Mouse (Mus musculus) bone marrow macrophage, adult 2 months (primary cell): ENCODE data around the gene Rfx4. TPM values are rescaled to one million over a fixed set of nuclear protein-coding genes. Genes with fewer than 3 reads are reported as not detected.

ENCODE experiments used
- H3K27ac ChIP-seq: 2 replicates; pipeline ENCODE4 v1.5.1; 2012; ENCODE audit warnings: low read depth, low read length; ENCODE audit not compliant: insufficient read depth
- H3K4me1 ChIP-seq: 2 replicates; pipeline ENCODE4 v1.6.1; 2012; ENCODE audit warnings: low read length; ENCODE audit not compliant: control insufficient read depth, insufficient read depth
- H3K4me3 ChIP-seq: 2 replicates; pipeline ENCODE4 v1.5.1; 2012; ENCODE audit warnings: mild to moderate bottlenecking, low read length, moderate library complexity; ENCODE audit not compliant: insufficient read depth
- CTCF ChIP-seq: IDR thresholded peaks from 2 replicates; pipeline ENCODE4 v1.5.1; 2012; ENCODE audit warnings: low read depth, mild to moderate bottlenecking, low read length, moderate library complexity
- POLR2A ChIP-seq: IDR thresholded peaks from 2 replicates; pipeline ENCODE4 v1.6.1; 2012; ENCODE audit warnings: mild to moderate bottlenecking, low read depth, low read length, borderline replicate concordance
- polyA plus RNA-seq: library from polyadenylated mRNA; stranded (reverse); fragments of >200 nt; gene quantifications from 2 replicates; pipeline ENCODE4 v1.2.4, GENCODE M21; 2012; ENCODE audit not compliant: missing spikeins, insufficient read depth, insufficient read length

Rfx4 gene
- polyA plus RNA-seq, 1 experiment = not detected

DNA sequence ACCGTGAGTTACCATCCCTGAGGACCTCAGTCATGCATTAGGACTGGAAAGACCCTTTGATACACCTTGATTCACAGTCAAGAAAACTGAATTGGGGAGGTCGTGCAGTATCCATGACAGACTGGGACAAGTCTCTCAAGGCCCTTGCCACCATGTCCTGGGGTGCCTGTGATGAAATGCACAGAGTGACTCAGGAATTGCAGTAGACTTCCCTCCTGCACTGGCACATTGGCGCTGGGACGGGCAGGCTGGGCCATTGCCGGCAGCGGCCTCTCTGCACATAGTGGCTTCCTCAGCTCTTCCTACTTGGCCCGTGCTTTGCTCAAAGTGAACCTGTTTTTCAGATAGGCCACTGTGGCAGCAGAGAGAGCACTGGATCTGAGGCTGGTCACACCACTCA lies 39.3 kb upstream of the Rfx4 start:
- peaks cover 10% of the 10 kb centered on the region for H3K4me1 ChIP-seq
- no peak overlapping the region for H3K4me3 ChIP-seq
- H3K27ac ChIP-seq = no peak overlapping the region
- TF ChIP-seq POLR2A = no peak
- TF ChIP-seq CTCF = no peak

DNA sequence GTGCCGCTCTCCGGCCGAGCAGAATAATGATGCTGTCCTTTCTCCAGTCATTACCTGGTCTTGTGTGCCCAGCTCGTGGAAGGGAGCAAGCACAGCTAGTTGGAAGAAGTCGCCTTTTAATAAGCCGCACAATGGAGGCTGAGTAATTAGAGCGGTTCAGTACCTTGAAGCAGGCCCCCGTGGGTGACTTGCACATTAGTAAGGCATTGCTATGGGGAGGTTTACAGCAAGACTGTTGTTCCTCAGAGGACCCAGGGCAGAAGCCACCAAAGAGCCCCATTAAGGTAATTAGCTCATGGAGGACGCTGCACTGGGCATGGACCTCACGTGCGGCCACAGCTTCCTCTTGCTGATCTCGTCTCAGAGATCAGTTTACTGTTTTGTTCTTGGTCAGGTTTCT lies 33.2 kb upstream of the Rfx4 start:
- Histone ChIP-seq H3K4me3 (no peak overlapping the region), H3K27ac (no peak overlapping the region), H3K4me1 (peaks cover 16% of the 10 kb centered on the region)
- TF ChIP-seq CTCF (no peak), POLR2A (no peak)

DNA sequence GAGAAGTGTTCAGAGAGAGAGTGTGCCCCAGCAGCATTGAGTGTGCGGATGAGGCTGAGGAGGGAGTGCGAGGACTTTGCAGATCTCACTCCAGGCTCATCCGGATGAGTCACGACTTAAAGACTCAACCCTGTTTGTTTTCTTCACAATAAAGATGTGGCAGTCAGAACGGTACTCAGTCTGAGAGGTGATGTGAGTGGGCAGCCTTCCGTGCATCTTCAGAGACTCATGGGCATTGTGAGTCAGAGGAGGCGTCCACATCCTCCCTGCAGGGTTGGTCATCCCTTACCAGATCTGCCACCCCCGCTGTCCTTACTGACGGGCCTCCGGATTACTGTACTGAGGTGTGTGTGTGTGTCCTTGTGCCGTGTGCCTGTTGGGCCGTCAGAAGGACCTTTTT lies 28.9 kb upstream of the Rfx4 start:
- TF ChIP-seq CTCF = no peak
- no peak for TF ChIP-seq POLR2A
- Histone ChIP-seq H3K4me1 (peaks cover 8% of the 10 kb centered on the region), H3K27ac (no peak overlapping the region), H3K4me3 (no peak overlapping the region)

DNA sequence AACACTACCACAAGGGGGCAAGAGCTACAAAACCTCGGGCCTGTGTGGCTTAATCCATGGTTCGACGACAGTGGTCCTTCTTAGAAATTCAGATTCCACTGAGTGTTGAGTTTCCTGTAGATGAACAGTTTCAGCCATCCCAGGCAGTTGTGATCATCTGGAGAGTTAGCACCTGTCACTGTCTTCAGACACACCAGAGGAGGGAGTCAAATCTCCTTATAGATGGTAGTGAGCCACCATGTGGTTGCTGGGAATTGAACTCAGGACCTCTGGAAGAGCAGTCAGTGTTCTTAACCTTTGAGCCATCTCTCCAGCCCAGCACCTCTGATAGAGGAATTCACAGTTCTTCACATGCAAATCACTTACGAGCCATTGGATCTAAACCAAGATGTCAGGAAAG lies 28.1 kb upstream of the Rfx4 start:
- H3K27ac ChIP-seq = no peak overlapping the region
- peaks cover 2% of the 10 kb centered on the region for H3K4me1 ChIP-seq
- TF ChIP-seq CTCF (no peak), POLR2A (no peak)
- no peak overlapping the region for H3K4me3 ChIP-seq

DNA sequence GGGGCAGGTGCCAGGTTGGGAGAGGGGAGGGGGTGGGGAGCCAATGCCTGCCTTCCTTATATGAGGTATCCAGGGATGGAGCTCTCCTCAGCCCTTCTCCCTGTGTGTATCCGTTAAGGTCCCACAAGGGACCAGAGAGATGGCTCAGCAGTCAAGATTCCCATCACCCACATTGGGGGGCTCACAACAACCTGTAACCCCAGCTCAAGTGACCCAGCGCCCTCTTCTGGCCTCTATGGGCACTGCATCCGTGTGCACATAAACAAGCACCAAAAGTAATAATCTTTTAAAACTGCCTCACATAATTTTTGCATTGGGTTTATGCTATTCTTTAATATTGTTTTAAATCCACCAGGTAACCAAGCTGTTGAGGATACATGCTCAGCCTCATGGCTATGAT lies 25.8 kb upstream of the Rfx4 start:
- TF ChIP-seq POLR2A = no peak
- TF ChIP-seq CTCF = peak; percentile 64
- Histone ChIP-seq H3K4me3 (no peak overlapping the region), H3K4me1 (no peaks in the 10 kb centered on the region), H3K27ac (no peak overlapping the region)

DNA sequence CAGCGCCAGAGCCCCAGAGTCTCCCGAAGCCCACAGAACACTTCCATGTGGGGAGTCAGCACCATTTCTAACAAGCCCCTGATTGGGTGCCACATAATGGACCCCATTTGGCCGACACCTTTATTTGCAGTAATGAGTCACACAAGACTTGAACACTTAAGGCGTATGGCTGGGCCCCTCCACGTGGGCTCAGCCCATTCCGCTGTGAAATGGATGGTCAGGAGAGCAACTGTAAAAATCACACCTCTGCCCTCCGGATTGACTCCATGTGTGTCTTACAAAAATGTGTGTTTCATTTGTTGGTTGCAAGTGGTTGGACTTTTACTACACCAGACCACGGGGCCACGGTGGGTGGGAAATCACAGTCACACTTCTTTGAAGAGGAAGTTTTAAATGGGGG lies 24.9 kb upstream of the Rfx4 start:
- Histone ChIP-seq H3K4me1 (no peaks in the 10 kb centered on the region), H3K4me3 (no peak overlapping the region), H3K27ac (no peak overlapping the region)
- no peak for TF ChIP-seq POLR2A
- no peak for TF ChIP-seq CTCF

DNA sequence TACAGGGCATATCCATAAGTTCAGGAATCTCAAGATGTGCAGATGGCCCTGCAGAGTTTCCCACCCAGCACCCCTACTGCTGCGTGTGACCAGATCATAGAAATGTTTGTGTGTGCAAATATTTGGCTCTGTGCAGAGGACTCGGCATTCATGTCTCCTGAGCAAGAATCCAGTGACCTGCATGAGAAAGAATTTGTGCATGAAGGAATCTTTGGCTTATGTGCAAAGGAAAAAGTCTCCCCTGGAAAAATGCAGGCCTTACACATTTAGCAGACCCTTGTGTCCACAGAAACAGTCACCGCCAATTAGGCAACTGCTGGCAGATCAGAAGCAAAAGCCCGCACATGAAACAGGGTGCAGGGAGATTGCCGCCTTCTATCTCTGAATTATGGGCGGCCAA lies 22.4 kb upstream of the Rfx4 start:
- no peaks in the 10 kb centered on the region for H3K4me1 ChIP-seq
- TF ChIP-seq CTCF (no peak), POLR2A (no peak)
- H3K27ac ChIP-seq = no peak overlapping the region
- no peak overlapping the region for H3K4me3 ChIP-seq

DNA sequence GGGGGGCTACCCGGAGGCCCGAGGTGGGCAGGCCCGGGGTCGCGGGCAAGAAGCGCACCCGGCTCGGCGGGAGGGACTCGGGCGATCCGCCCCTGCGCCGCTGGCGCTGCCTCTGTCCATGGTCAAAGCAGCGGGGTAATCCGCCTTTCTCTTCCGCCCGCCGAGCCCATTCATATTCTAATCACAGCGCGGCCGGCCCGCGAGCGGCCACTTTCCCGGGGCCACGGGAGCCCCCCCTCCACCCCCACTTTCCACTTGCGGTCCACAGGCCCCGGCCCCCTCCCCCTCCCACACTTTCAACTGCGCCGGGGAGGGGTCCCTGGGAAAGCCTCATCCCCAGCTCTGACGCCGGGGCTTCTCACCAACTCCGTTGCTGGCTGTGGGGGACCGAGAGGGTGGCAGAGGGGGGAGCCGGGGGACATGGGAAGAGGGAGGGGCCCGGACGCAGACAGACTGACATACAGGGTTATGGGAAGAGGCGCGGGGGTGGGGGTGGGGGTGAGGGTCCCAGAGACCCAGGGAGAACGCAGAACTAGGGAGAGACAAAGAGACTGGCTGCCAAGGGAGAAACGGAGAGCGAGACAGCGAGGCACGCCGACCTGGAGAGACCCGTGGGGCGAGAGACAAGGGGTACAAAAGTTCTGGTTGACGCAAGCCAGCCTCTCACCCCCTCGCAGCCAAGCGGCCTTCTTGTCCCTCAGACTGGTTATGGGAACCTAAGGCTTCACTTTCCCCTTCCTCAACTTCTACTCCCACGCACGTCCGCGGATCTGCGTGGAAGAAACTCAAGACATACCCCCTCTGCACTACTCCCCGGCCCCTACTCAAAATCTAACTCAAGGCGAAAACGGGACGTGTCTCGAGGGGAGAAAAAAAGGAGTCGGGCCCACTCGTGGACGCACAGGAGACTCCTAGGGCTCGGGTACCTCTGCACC lies 744 bp upstream of the Rfx4 start:
- Histone ChIP-seq H3K4me3 (no peak overlapping the region), H3K27ac (no peak overlapping the region), H3K4me1 (no peaks in the 10 kb centered on the region)
- no peak for TF ChIP-seq CTCF

DNA sequence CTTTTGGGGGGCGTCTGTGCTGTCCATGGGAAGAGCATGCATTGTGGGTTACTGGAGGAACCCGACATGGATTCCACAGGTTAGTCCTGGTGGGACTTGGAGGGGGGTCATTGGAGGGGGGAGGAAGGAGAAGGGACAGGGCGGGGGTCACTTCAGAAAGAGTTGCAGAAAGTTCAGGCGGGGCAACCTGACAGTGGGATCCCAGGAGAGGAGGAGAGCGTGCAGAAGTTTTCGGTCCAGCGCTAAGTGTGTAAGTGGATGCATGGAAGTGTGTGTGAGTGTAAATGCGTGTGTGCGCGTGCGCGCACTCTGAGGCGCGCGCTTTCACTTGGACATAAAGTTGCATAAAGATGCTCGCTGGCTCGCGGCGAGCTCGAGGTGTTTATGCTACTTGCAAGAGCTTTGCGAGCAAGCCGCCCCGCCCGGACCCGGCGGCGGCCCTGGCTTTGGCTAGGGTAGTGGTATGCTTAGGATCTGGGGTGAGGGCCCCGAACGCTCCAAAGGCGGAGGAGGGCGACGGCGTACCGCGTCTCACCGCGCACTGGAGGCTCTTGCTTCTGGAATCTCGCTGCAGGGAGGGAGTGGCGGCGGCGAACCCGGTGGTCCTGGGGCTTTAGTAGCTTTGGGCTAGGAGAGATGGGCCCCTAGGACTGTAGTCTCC lies 703 bp downstream of the Rfx4 start:
- TF ChIP-seq CTCF (no peak), POLR2A (no peak)
- Histone ChIP-seq H3K4me1 (no peaks in the 10 kb centered on the region), H3K4me3 (no peak overlapping the region), H3K27ac (no peak overlapping the region)

DNA sequence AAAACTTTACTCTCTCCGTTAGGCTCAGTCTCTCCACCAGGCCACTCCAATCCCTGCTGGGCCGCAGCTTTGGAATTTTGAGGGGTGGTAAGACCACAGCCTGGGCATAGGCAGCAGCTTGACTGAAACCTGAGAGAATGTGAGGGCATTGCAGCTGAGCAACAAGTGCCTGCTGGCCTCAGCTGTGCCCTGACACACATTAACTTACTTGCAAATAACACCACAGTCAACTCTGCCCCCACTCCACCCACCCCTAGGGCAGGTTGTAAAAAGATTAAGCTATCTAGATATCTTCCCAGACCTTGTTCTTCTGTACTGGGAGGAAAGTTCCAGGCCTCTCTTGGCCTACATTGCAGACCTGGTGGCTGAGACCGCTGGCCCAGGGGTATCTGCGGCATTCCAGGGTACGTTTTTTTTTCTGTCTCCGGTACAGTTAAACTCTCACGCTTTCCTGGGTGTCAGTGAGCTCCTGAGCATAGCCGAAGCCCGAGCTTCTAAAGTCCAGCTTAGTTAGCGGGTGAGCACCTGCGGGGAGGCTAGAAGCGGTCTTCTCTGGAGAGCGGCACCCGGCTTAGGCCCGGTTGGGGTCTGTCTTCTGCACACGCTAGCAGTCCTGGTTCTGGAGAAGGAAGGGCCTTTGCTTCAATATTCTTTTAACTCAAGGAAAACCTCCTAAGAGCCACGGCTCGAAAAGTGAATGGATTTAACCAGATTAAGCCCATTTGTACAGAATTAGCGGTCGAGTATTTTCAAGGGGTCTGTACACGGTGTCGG lies 1.8 kb downstream of the Rfx4 start:
- Histone ChIP-seq H3K27ac (no peak overlapping the region), H3K4me1 (no peaks in the 10 kb centered on the region), H3K4me3 (no peak overlapping the region)
- TF ChIP-seq POLR2A = no peak
- TF ChIP-seq CTCF = no peak
